Mouse (Mus musculus): Measurements from ENCODE around the gene Nptxr.

Nptxr gene

DNA sequence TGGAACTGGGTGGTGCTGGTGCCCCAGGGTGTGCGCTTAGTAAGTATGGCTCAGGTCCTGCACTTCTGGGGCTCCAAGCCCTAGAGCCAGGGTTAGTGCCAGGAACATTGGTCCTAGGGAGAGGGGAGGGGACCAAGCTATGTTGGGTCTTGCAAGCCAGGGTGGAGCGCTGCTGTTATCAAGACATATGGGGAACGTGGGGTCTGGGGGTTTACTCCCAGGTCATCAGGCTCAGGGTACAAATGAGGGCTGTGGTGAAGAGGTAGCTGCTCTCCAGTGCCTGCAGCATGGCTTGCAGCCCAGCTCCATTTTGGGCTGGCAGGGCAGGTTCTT lies 51.2 kb downstream of the Nptxr start:
- DNase-seq (ENCODE audit: low spot score in 2 of 2): peak in 1 of 2 experiments; percentile 32

DNA sequence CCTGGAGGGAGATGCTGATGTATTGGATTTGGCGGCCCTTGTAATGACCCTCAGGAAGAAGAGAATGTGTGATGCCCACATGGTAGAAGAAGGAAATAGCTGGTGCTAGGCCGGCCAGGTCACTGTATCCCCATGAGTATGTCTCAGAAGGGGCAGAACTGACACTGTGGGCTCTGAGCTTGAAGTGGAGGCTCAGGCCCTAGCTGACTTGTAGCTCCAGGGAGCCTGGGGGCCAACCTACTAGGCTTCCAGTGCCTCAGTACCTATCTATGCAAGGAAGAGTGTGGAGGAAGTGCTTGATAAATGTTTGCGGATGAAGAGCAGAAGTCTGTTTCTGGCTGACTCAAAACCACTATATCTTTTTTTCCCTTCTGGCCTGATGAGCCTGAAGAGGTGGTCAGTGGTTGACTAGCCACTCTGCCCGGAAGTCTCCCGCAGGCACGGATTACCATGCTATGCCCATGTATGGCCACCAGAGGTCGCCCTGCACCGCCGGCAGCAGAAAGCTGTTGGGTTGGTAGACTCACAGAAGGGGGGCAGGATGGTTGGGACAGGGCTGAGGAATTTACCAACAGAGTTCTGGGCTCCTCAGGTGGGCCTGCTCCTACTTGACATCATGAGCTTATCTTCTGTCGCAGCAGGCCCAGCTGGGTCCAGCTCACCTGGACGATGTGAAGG lies 51.7 kb downstream of the Nptxr start:
- peak; percentile 82 to 84 for DNase-seq (ENCODE audit: low spot score in 2 of 2)

DNA sequence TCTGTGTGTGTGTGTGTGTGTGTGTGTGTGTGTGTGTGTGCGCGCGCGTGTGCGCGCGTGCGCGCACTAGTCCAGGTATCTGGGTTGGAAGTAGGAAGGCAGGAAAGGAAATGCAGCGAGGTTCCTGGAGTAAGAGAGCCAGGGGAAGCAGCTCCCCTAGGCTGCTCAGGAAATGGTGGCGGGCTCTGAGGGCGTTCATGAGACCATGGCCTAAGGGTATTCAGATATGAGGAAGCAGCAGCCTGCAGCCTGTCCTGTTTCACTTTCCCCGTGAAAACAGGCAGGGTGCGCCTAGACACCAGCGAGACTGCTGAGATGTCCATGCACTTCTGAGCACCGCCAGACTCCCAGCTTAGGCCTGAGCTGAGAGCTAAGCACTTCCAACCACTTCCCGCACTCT lies 52.8 kb downstream of the Nptxr start:
- DNase-seq (ENCODE audit: low spot score in 2 of 2): no peak

DNA sequence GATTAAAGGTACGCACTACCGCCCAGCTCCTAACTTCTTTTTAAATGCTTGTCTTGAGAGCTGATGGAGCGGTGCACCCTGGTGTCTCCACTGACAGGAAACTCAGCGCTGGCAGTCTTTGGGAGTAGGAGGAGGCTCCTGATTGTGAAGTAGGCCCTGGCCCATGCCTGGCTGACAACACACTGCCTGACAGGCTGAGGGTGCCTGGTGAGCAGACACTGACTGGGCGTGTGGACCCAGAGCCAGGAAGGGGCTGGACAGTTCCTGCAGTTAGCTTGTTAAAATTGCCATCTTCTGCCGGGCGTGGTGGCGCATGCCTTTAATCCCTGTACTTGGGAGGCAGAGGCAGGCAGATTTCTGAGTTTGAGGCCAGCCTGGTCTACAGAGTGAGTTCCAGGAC lies 54.3 kb downstream of the Nptxr start:
- DNase-seq (ENCODE audit: low spot score in 2 of 2): no peak

DNA sequence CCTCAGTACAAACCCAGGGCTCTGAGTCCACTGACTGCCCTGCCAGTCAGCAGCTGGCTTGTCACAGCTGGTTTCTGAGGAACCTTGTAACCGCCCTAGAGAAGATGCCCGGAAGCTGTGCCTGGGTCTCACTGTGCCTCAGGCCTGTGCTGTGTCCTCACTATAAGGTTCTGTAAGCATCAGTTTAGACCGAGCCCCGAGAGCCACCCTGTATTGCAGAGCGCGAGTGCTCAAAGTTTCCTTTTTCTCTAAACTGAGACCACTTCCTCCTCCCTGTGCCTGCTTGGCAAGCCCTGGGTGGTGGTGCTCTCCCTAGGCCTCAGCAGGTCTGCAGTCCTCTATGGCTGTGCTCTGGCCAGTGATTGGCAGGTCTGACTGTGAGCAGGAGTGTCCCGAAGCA lies 55.4 kb downstream of the Nptxr start:
- DNase-seq (ENCODE audit: low spot score in 2 of 2): no peak

DNA sequence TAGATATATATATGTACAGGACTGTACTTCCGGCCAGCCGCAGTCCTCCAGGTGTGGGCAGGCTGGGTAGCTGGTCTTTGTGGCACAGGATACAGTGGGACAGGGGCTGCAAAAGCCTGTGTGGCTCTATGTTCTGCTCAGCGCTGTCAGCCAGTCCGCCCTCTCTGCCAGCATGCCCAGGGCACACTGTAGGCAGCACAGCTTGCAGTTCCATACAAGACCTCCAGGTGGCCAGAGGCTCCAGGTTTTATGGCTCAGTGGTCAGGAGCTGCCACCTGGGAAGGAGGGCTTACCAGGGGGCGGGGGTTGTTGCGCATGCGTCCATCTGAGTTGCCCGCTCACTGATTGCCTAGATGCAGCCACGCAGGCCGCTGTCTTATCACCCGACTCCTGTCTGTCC lies 56.6 kb downstream of the Nptxr start:
- peak in 1 of 2 experiments; percentile 35 for DNase-seq (ENCODE audit: low spot score in 2 of 2)

DNA sequence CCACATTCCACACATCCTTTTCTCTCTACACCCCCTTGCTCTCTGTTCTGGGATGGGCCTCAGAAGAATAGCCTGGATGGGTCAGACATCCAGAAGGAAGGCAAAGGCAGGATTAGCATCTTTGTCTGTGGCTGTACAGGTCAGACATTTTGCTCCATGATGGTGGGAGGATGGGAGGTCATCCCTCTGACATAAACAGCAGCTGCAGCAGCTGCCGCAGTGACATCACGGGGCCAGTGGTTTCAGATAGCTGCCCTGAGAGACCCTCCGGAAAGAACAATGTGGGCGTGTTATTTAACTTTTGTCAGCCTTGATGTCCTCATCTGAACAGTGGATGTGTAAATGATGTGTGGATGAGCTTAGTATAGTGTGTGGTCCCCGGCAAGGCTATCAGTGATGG lies 58.7 kb downstream of the Nptxr start:
- DNase-seq (ENCODE audit: low spot score in 2 of 2): no peak

DNA sequence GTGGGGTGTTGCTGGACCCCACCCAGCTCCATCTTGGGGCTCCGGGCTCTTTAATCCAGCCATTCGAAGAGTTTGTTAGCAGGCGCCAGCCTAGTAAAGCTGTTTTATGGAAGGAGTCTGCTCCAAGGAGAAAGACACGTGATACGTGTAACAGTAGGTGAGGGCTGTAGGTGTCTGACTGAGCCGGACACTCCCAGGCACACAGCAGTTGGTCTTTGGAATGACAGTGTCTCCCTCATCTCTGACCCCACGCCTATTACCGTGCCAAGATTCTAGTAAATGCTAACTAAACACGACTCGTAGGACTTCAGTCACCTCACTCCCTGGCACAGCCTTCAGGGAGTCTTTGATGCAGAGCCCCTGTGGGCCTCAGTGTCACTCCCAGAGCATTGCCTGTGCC lies 59.3 kb downstream of the Nptxr start:
- no peak for DNase-seq (ENCODE audit: low spot score in 2 of 2)

DNA sequence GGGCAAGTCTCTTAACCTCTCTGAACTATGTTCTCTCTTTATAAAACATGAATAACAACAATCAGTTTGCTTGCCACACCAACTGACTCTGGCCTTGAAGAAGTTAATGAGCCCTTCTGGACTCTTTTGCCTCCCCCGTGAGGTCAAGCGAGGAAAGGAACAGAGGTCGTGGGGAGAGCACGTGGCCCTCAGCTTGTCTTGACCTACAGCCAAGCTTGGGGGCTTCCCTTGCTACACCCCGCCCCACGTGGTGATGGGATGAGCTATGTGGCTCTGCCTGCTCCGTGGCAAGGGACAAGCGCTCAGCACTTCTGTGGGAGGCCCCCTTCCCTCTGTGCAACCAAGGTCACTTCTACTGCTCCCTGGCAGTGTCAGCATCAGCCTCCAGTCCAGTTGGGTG lies 59.8 kb downstream of the Nptxr start:
- DNase-seq (ENCODE audit: low spot score in 2 of 2): no peak

DNA sequence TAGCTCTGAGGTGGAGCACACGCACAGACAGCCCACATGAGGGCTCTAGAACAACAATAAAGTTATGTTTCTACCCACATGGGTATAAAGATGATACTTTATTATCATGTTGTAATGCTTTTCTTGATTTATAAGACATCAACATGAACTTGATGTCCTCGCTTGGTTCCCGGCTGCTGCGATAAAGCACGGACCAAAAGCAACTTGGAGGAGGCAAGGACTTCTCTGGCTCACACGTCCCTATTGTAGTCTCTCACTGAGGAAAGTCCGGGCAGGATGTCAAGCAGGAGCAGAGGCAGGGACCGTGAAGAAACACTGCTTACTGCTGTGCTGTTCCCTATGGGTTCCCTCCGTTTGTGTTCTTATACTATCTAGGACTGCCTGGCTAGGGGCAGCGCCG lies 60.6 kb downstream of the Nptxr start:
- DNase-seq (ENCODE audit: low spot score in 2 of 2): no peak

DNA sequence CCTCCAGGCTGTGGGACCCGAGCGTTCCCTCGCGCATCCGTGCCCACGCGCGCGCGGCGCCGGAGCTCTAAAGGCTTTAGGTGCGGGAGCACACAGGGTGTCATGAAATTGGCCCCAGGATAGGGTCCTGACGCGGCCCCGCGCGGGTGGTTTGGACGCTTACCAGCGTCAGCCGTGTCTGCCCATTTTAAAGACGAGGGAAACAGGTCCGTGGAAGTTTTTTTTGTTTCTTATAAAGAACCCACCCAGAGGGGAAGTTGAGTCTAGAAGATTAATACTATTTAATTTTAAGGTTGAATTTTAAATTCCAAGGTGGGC lies 61.9 kb downstream of the Nptxr start:
- no peak for DNase-seq (ENCODE audit: low spot score in 2 of 2)

DNA sequence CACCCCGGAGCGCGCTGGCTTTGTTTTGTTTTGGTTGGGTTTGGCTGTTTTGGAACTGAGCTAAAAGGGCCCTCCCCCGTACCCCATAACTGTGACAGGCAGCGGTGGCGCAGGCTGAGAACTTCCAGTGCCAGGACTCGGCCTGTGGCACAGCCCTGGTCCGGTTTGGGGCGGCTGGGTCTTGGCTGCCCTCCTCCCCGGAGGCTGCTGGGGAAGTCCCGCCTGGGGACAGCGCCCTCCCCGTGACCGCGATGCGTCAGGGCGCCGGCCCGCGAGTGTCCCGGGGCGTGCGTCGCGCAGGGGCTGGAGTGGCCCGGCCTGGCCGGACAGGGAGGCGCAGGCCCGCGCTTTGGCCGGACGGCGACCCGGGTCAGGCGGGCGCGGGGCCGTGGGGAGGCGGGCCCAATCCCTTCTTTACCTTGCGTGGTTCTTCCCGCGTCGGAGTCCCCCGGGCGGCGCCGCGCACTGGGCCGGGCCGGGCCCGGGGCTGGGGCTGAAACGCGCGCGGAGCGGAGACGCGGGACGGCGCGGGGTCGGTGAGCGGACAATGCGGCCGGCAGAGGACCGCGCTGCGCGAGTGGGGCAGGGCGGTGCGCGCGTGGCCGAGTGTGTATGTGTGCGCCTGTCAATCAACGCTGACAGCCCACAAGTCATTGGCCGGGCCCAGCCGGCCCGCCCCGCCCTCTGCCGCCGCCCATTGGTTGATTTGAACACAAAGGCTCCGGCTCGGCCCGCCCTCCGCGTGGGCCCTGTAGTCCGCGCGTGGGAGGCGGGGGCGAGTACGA lies 62.5 kb downstream of the Nptxr start, which contains the start of gene Sun2:
Gene Sun2 (minus strand): TSS at position 616 of the 785 bp plus-strand sequence.
- DNase-seq (ENCODE audit: low spot score in 2 of 2): peak; percentile 96

DNA sequence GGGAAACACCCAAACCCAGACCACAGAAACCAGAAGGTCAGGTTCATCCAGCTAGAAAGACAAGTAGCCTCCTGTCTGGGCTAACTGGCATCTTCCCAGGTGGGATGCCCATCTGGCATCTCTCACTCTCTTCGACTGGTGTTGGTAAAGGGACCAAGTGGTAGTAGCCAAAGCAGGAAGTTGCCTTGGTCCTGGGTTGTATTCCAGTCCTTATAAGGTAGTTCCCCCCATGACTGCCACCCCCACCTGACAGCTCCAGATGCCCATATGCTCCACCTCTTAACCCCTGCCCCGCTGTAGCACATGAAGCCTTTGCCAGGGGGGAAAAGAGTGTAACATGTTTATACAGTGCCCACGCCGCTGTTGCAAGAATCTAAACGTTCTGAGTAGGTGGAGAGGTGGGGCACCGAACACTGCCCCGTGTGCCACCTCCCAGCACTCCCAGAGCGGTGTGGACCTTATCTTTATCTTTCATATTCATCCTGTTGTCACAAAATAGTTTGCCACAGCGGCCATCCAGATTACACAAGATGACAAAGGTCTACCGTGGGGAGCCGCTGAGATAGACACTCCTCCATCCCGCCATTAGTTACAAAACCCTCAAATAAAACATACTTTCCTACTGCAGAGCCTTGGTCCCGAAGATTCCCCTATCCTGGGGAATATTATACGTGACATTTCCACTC lies 63.2 kb downstream of the Nptxr start:
- no peak for DNase-seq (ENCODE audit: low spot score in 2 of 2)

DNA sequence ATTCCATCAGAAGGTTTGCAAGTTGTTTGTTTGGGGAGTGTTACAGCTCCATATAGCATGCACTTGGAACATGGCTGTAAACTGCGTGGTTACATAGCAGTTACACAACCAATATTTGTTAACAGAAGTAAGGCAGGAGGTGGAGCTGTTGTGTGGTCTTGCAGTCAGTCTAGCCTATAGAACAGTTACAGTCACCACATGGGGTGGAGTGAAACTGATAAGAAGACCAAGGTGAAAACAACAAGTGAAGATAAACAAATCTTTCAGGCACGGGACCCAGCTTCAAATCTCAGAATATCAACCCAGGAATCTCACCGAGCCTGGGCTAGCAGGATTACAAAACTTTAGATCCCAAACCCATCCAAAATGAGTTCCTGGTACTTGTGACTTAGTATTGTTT lies 63.8 kb downstream of the Nptxr start:
- DNase-seq (ENCODE audit: low spot score in 2 of 2): no peak
